ENCODE assay signal across 9 mouse cellular contexts in the genomic region with DNA sequence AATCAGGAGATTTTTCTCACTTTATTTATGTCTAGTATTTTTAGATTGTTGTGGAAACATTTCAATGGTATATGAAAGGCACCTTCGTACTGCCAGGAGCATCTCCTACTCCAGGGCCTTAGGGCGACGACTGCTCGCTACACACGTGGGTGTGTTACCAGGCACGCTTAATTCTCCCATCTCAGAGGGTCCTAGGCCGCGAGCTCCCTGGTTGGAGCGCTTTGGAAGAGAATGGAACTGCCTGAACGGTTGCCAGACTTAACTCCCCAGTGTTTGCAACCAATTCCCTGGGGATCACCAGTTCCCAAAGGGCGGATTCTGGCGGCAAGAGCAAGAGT. TPM values are rescaled to one million over a fixed set of nuclear protein-coding genes. Genes with fewer than 3 reads are reported as not detected.
DNase-seq lines count a peak whose midpoint lies in the region; ATAC-seq and TF ChIP-seq lines count a peak whose summit lies in the region.
"Had no signal": no experiment of that assay in that cellular context is flagged by ENCODE, and none has a peak within 500 bp of the region (broad histone marks: within the 10 kb centered on the region; RNA-seq: fewer than 3 reads in every experiment).

No protein-coding gene starts in this region.

- H3ac ChIP-seq in myocyte (ENCODE audit: control insufficient read depth, insufficient read length): no peak overlapping the region

- H3K9ac ChIP-seq in kidney, postnatal 0 days (ENCODE audit: low read depth, low read length): no peak overlapping the region
- peak overlapping the region; percentile 52; the same call in 1 of the 2 replicates for H3K9ac ChIP-seq in embryonic facial prominence, embryonic 11.5 days (replicated peaks; ENCODE audit: low read length)
- no peak overlapping the region for H3K9ac ChIP-seq in intestine, embryonic 14.5 days (ENCODE audit: low read length)

- no peak for TF ChIP-seq CTCF in kidney, postnatal 0 days (IDR thresholded peaks at IDR 0.05; ENCODE audit: low read depth)

- H3K79me2 ChIP-seq in myocyte (ENCODE audit: control insufficient read depth, insufficient read depth): no peaks in the 10 kb centered on the region

- peak overlapping the region; percentile 95 for H3K4me2 ChIP-seq in kidney, postnatal 0 days (ENCODE audit: low read length)
- H3K4me2 ChIP-seq in embryonic facial prominence, embryonic 11.5 days (ENCODE audit: low read depth, low read length): peak overlapping the region; percentile 99
- peak overlapping the region; percentile 94 for H3K4me2 ChIP-seq in intestine, embryonic 14.5 days (ENCODE audit: low read length)
- peak overlapping the region; percentile 75 for H3K4me2 ChIP-seq in myocyte (ENCODE audit: low read depth)

- no peaks in the 10 kb centered on the region for H3K36me3 ChIP-seq in kidney, postnatal 0 days (ENCODE audit: insufficient read depth, low read length)
- no peaks in the 10 kb centered on the region for H3K36me3 ChIP-seq in embryonic facial prominence, embryonic 11.5 days (replicated peaks; ENCODE audit: control insufficient read depth, insufficient read depth, low read depth, low read length)
- H3K36me3 ChIP-seq in intestine, embryonic 14.5 days (ENCODE audit: control insufficient read depth, insufficient read depth, low read length): no peaks in the 10 kb centered on the region
- no peaks in the 10 kb centered on the region for H3K36me3 ChIP-seq in myocyte (ENCODE audit: control insufficient read depth, insufficient read depth)

- H3K4me1 ChIP-seq in kidney, postnatal 0 days (replicated peaks; ENCODE audit: insufficient read depth, low read length): peaks cover 2% of the 10 kb centered on the region; the same call in 1 of the 2 replicates
- H3K4me1 ChIP-seq in embryonic facial prominence, embryonic 11.5 days (ENCODE audit: control insufficient read depth, insufficient read depth, low read length): peaks cover 6% of the 10 kb centered on the region
- H3K4me1 ChIP-seq in intestine, embryonic 14.5 days (replicated peaks; ENCODE audit: control insufficient read depth, insufficient read depth, low read length): peaks cover 9% of the 10 kb centered on the region; the same call in 1 of the 2 replicates

- no peak for TF ChIP-seq POLR2A in myocyte (IDR thresholded peaks at IDR 0.05; ENCODE audit: insufficient read length, low read depth)

- no peak for DNase-seq in kidney, postnatal 0 days (ENCODE audit: low spot score)
- no peak for DNase-seq in kidney, postnatal 25 days
- DNase-seq in embryonic facial prominence, embryonic 11.5 days (ENCODE audit: low spot score): peak; percentile 4
- no peak for DNase-seq in intestine, embryonic 14.5 days (ENCODE audit: low spot score)
- DNase-seq in urinary bladder, postnatal 4 days (ENCODE audit: low spot score in 2 of 2): no peak
- no peak for DNase-seq in cerebellum, postnatal 25 days

- 6% methylated on average over 12 of the region's 12 CpGs for WGBS in kidney, postnatal 0 days
- 1% methylated on average over 12 of the region's 12 CpGs for WGBS in embryonic facial prominence, embryonic 11.5 days
- under 1% methylated on average over 12 of the region's 12 CpGs for WGBS in intestine, embryonic 14.5 days

- no peak overlapping the region for H3K27ac ChIP-seq in kidney, postnatal 0 days
- no peak overlapping the region for H3K27ac ChIP-seq in embryonic facial prominence, embryonic 11.5 days (replicated peaks; ENCODE audit: low read depth, low read length)
- no peak overlapping the region for H3K27ac ChIP-seq in intestine, embryonic 14.5 days (ENCODE audit: low read depth)

- H3K27me3 ChIP-seq in kidney, postnatal 0 days (ENCODE audit: insufficient read depth, low read length): peaks cover 38% of the 10 kb centered on the region
- peaks cover 47% of the 10 kb centered on the region for H3K27me3 ChIP-seq in embryonic facial prominence, embryonic 11.5 days (ENCODE audit: control insufficient read depth, insufficient read depth, low read length)
- H3K27me3 ChIP-seq in intestine, embryonic 14.5 days (replicated peaks; ENCODE audit: control insufficient read depth, insufficient read depth, low read length): peaks cover 79% of the 10 kb centered on the region
- H3K27me3 ChIP-seq in myocyte (ENCODE audit: control insufficient read depth, insufficient read depth, insufficient read length): peaks cover 10% of the 10 kb centered on the region

- no peaks in the 10 kb centered on the region for H3K9me3 ChIP-seq in kidney, postnatal 0 days (replicated peaks; ENCODE audit: low read length)
- no peaks in the 10 kb centered on the region for H3K9me3 ChIP-seq in embryonic facial prominence, embryonic 11.5 days (replicated peaks; ENCODE audit: control insufficient read depth, low read length)
- H3K9me3 ChIP-seq in intestine, embryonic 14.5 days (ENCODE audit: control insufficient read depth, low read length): no peaks in the 10 kb centered on the region

- no peak for ATAC-seq in kidney, postnatal 0 days (replicated peaks; ENCODE audit: low FRiP score, low read depth)
- peak; percentile 49; the same call in 1 of the 2 replicates for ATAC-seq in embryonic facial prominence, embryonic 11.5 days (replicated peaks; ENCODE audit: insufficient number of reproducible peaks, low FRiP score, low TSS enrichment, low read depth)
- no peak for ATAC-seq in intestine, embryonic 14.5 days (replicated peaks; ENCODE audit: low FRiP score, low TSS enrichment, low read depth)
- no peak for ATAC-seq in megakaryocyte-erythroid progenitor cell, adult 5-6 weeks (replicated peaks; ENCODE audit: low FRiP score, low TSS enrichment, poor library complexity, severe bottlenecking)

- peak overlapping the region; percentile 50 for H3K4me3 ChIP-seq in kidney, postnatal 0 days (replicated peaks; ENCODE audit: low read depth, low read length)
- peak overlapping the region; percentile 49 for H3K4me3 ChIP-seq in embryonic facial prominence, embryonic 11.5 days (ENCODE audit: low read depth, low read length)
- H3K4me3 ChIP-seq in intestine, embryonic 14.5 days (ENCODE audit: low read depth, low read length): peak overlapping the region; percentile 44
- peak overlapping the region; percentile 17 for H3K4me3 ChIP-seq in myocyte

TF ChIP-seq in myocyte, 11 proteins besides CTCF, POLR2A, EP300 and RAD21:
- TF ChIP-seq TCF12 (IDR thresholded peaks at IDR 0.05; ENCODE audit: insufficient read depth, poor library complexity, severe bottlenecking) (no peak), E2F4 (IDR thresholded peaks at IDR 0.05; ENCODE audit: insufficient read depth) (no peak), TCF3 (IDR thresholded peaks at IDR 0.05; ENCODE audit: insufficient read length, low read depth) (no peak), REST (IDR thresholded peaks at IDR 0.05; ENCODE audit: insufficient read depth, insufficient read length) (no peak), MYOD1 (IDR thresholded peaks at IDR 0.05; ENCODE audit: control insufficient read depth in 1 of 3, insufficient read length in 2 of 3, low read depth in 2 of 3) (no peak), CEBPB (IDR thresholded peaks at IDR 0.05; ENCODE audit: insufficient read depth, poor library complexity, severe bottlenecking) (no peak), SRF (IDR thresholded peaks at IDR 0.05; ENCODE audit: control insufficient read depth, insufficient read length, low read depth) (no peak), MAX (IDR thresholded peaks at IDR 0.05; ENCODE audit: low read depth) (no peak), USF1 (IDR thresholded peaks at IDR 0.05; ENCODE audit: low read depth) (no peak), MYOG (IDR thresholded peaks at IDR 0.05; ENCODE audit: control insufficient read depth in 1 of 3, insufficient read depth in 1 of 3, insufficient read length in 2 of 3, low read depth in 2 of 3) (no peak), POLR2AphosphoS2 (IDR thresholded peaks at IDR 0.05; ENCODE audit: insufficient read length, low read depth) (no peak)

RNA-seq across cellular contexts. Expression of gene Efhd1, which starts 0.4 kb away (rescaled TPM):
- 40.4 and 42.5 TPM in 2 replicates for polyA plus RNA-seq in kidney, postnatal 0 days (2015; fragmentation: Nextera tagmentation; extraction: Ambion mirVana)
- 0.81 and 1.1 TPM in 2 replicates for polyA plus RNA-seq in embryonic facial prominence, embryonic 11.5 days (2014; fragmentation: Nextera tagmentation; extraction: Ambion mirVana)
- polyA plus RNA-seq in intestine, embryonic 14.5 days (2014; fragmentation: Nextera tagmentation; extraction: Ambion mirVana): 0.16 TPM in 1 of 2 replicates, not detected in the other
- polyA plus RNA-seq in myocyte (2012; fragmentation: generic; extraction: Trizol): 2.1 TPM
- not detected in 2 replicates for total RNA-seq in megakaryocyte-erythroid progenitor cell, adult 5-6 weeks (2014; fragmentation: Nextera tagmentation)
- total RNA-seq in megakaryocyte-erythroid progenitor cell, adult 5-6 weeks (2017): not detected in 2 replicates

RNA-seq across cellular contexts. Expression of gene Eif4e2, which starts 50.1 kb away (rescaled TPM):
- polyA plus RNA-seq in kidney, postnatal 0 days (2015; fragmentation: Nextera tagmentation; extraction: Ambion mirVana): 165 and 178 TPM in 2 replicates
- 141 and 148 TPM in 2 replicates for polyA plus RNA-seq in embryonic facial prominence, embryonic 11.5 days (2014; fragmentation: Nextera tagmentation; extraction: Ambion mirVana)
- 131 and 141 TPM in 2 replicates for polyA plus RNA-seq in intestine, embryonic 14.5 days (2014; fragmentation: Nextera tagmentation; extraction: Ambion mirVana)
- 221 TPM for polyA plus RNA-seq in myocyte (2012; fragmentation: generic; extraction: Trizol)
- total RNA-seq in megakaryocyte-erythroid progenitor cell, adult 5-6 weeks (2014; fragmentation: Nextera tagmentation): 104 and 149 TPM in 2 replicates
- 241 and 258 TPM in 2 replicates for total RNA-seq in megakaryocyte-erythroid progenitor cell, adult 5-6 weeks (2017)

RNA-seq across cellular contexts. Expression of gene Chrng, which starts 59.3 kb away (rescaled TPM):
- not detected in 2 replicates for polyA plus RNA-seq in kidney, postnatal 0 days (2015; fragmentation: Nextera tagmentation; extraction: Ambion mirVana)
- polyA plus RNA-seq in embryonic facial prominence, embryonic 11.5 days (2014; fragmentation: Nextera tagmentation; extraction: Ambion mirVana): 2.2 and 2.3 TPM in 2 replicates
- not detected in 2 replicates for polyA plus RNA-seq in intestine, embryonic 14.5 days (2014; fragmentation: Nextera tagmentation; extraction: Ambion mirVana)
- 376 TPM for polyA plus RNA-seq in myocyte (2012; fragmentation: generic; extraction: Trizol)
- not detected in 2 replicates for total RNA-seq in megakaryocyte-erythroid progenitor cell, adult 5-6 weeks (2014; fragmentation: Nextera tagmentation)
- not detected in 2 replicates for total RNA-seq in megakaryocyte-erythroid progenitor cell, adult 5-6 weeks (2017)
- total RNA-seq: left cerebral cortex, postnatal 4 days had no signal

Comparison
In these comparisons a context has a peak if more than half of its experiments do, and no peak if none do; other contexts are left out.
1. RNA of gene Efhd1, which starts 0.4 kb away (polyA plus RNA-seq): 40.4 to 42.5 TPM in kidney, postnatal 0 days; 2.1 TPM in myocyte (single experiment), 0.81 to 1.1 TPM in embryonic facial prominence, embryonic 11.5 days and 0.16 TPM in intestine, embryonic 14.5 days; every median in the first group is over 10 times any median in the second.
2. RNA of gene Chrng, which starts 59.3 kb away (polyA plus RNA-seq): 376 TPM in myocyte (single experiment); 2.2 to 2.3 TPM in embryonic facial prominence, embryonic 11.5 days, not detected in kidney, postnatal 0 days and not detected in intestine, embryonic 14.5 days; every median in the first group is over 100 times any median in the second.
3. Peak in every context shown above with its lines, with median percentiles within 50 percentile points of each other: H3K4me2 ChIP-seq and H3K4me3 ChIP-seq.